Mouse (Mus musculus) layer of hippocampus, adult 9-10 months (tissue): ENCODE measurements around the gene Ep400.

ENCODE experiments used
- DNase-seq: peaks from one replicate; pipeline ENCODE4 v3.0.0; 2022; ENCODE audit warnings: low spot score

Ep400 gene

GRCm38 (mm10) chr5:110665486-110666121 is 104.9 kb downstream of the Ep400 start:
- no peak for DNase-seq

GRCm38 (mm10) chr5:110664750-110665269 is 105.7 kb downstream of the Ep400 start:
- DNase-seq: no peak

- DNase-seq: no peak
Observed at GRCm38 (mm10) chr5:110664041-110664440, 106.5 kb downstream of the Ep400 start.

- DNase-seq: no peak
Observed at GRCm38 (mm10) chr5:110659682-110660081, 110.8 kb downstream of the Ep400 start.

- no peak for DNase-seq
Observed at GRCm38 (mm10) chr5:110653686-110654085, 116.8 kb downstream of the Ep400 start.

- DNase-seq: peak; percentile 82
Observed at GRCm38 (mm10) chr5:110652719-110653648, 117.5 kb downstream of the Ep400 start, which contains the start of the genes Noc4l and Ddx51. Gene Noc4l (minus strand): TSS chr5:110653417. Gene Ddx51 (plus strand): TSS chr5:110653451.

GRCm38 (mm10) chr5:110646377-110646776 is 124.1 kb downstream of the Ep400 start:
- no peak for DNase-seq

GRCm38 (mm10) chr5:110639459-110639858 is 131.1 kb downstream of the Ep400 start:
- peak; percentile 76 for DNase-seq

GRCm38 (mm10) chr5:110638306-110639074 is 132.0 kb downstream of the Ep400 start:
- no peak for DNase-seq

- DNase-seq: no peak
Observed at GRCm38 (mm10) chr5:110635951-110636707, 134.4 kb downstream of the Ep400 start.

- DNase-seq: no peak
Observed at GRCm38 (mm10) chr5:110629525-110630120, 140.9 kb downstream of the Ep400 start.

- no peak for DNase-seq
Observed at GRCm38 (mm10) chr5:110628156-110628555, 142.4 kb downstream of the Ep400 start.

- no peak for DNase-seq
Observed at GRCm38 (mm10) chr5:110627351-110627750, 143.2 kb downstream of the Ep400 start.

GRCm38 (mm10) chr5:110624319-110624718 is 146.2 kb downstream of the Ep400 start:
- no peak for DNase-seq

- no peak for DNase-seq
Observed at GRCm38 (mm10) chr5:110619226-110619625, 151.3 kb downstream of the Ep400 start.
